Mouse (Mus musculus) G1E (cell line): ENCODE data around the gene Kcng4.

Experiments
- CTCF ChIP-seq: IDR thresholded peaks from 2 replicates; pipeline ENCODE4 v1.5.1; 2012; ENCODE audit warnings: low read depth, low read length, inconsistent platforms, mixed read lengths
- GATA1 ChIP-seq: IDR thresholded peaks from 2 replicates; pipeline ENCODE4 v1.6.1; 2012; ENCODE audit warnings: borderline replicate concordance, low read length, inconsistent platforms, mixed read lengths
- POLR2AphosphoS5 ChIP-seq: IDR thresholded peaks from 2 replicates; pipeline ENCODE4 v1.6.1; 2012; ENCODE audit warnings: low read depth, low read length, inconsistent platforms; ENCODE audit not compliant: insufficient replicate concordance
- TAL1 ChIP-seq: conservative IDR thresholded peaks from 2 replicates; pipeline ENCODE4 v1.6.1; 2012; ENCODE audit warnings: low read depth, low read length, inconsistent platforms, mixed read lengths

GRCm38 (mm10) chr8:119627613-119628359 is 7.7 kb downstream of the Kcng4 start:
- TF ChIP-seq CTCF (no peak), TAL1 (no peak), POLR2AphosphoS5 (no peak), GATA1 (no peak)
